Mouse (Mus musculus) hindbrain, embryonic 16.5 days (tissue): ENCODE results near the gene Scarf2. TPM values are rescaled to one million over a fixed set of nuclear protein-coding genes. Genes with fewer than 3 reads are reported as not detected.
A peak's percentile ranks its signal among the peaks of the same experiment; 100 is the strongest.

Source experiments
- ATAC-seq: fragments of 200-750 bp; cut with Nextera tagmentation; 2 replicates; pipeline ENCODE4 v1.8.0; 2017; ENCODE audit warnings: moderate TSS enrichment, moderate library complexity
- H3K27ac ChIP-seq: fragments of 300-500 bp; sonication (generic); 2 replicates; pipeline ENCODE4 v1.5.1; 2014; ENCODE audit warnings: low read depth, mild to moderate bottlenecking, control low read depth, low read length, moderate library complexity
- H3K27me3 ChIP-seq: fragments of 300-500 bp; sonication (generic); replicated peaks from 2 replicates; pipeline ENCODE4 v1.6.1; 2014; ENCODE audit warnings: low read length; ENCODE audit not compliant: control insufficient read depth, insufficient read depth
- H3K36me3 ChIP-seq: fragments of 300-500 bp; sonication (generic); 2 replicates; pipeline ENCODE4 v1.6.1; 2014; ENCODE audit warnings: mild to moderate bottlenecking, low read length, moderate library complexity, mixed read lengths; ENCODE audit not compliant: control insufficient read depth, insufficient read depth
- H3K4me1 ChIP-seq: fragments of 300-500 bp; sonication (generic); 2 replicates; pipeline ENCODE4 v1.6.1; 2014; ENCODE audit warnings: low read depth, low read length; ENCODE audit not compliant: control insufficient read depth, insufficient read depth
- H3K4me2 ChIP-seq: fragments of 300-500 bp; sonication (generic); 2 replicates; pipeline ENCODE4 v1.6.1; 2014; ENCODE audit warnings: mild to moderate bottlenecking, low read length, control low read depth, moderate library complexity
- H3K4me3 ChIP-seq: fragments of 300-500 bp; sonication (generic); 2 replicates; pipeline ENCODE4 v1.5.1; 2014; ENCODE audit warnings: mild to moderate bottlenecking, low read length, control low read depth, moderate library complexity
- H3K9ac ChIP-seq: fragments of 300-500 bp; sonication (generic); 2 replicates; pipeline ENCODE4 v1.6.1; 2014; ENCODE audit warnings: low read depth, mild to moderate bottlenecking, control low read depth, low read length, moderate library complexity
- H3K9me3 ChIP-seq: fragments of 300-500 bp; sonication (generic); 2 replicates; pipeline ENCODE4 v1.6.1; 2014; ENCODE audit warnings: mild to moderate bottlenecking, low read length, moderate library complexity; ENCODE audit not compliant: control insufficient read depth
- WGBS: fragments of 180-500 bp; shearing (Covaris S2); extraction: QIAGEN DNeasy Blood & Tissue Kit; methylation state at CpG from one replicate; pipeline ENCODE4 v1.1.7; 2014; 5-methylcytosine and 5-hydroxymethylcytosine counted together
- polyA plus RNA-seq: library from polyadenylated mRNA; unstranded; fragments of >200 nt; fragmentation: Nextera tagmentation; extraction: Ambion mirVana; gene quantifications from 2 replicates; pipeline ENCODE4 v1.2.1, GENCODE M21; 2015

Scarf2 gene
- polyA plus RNA-seq, 1 experiment from 2014 or later = 1.4 TPM

DNA sequence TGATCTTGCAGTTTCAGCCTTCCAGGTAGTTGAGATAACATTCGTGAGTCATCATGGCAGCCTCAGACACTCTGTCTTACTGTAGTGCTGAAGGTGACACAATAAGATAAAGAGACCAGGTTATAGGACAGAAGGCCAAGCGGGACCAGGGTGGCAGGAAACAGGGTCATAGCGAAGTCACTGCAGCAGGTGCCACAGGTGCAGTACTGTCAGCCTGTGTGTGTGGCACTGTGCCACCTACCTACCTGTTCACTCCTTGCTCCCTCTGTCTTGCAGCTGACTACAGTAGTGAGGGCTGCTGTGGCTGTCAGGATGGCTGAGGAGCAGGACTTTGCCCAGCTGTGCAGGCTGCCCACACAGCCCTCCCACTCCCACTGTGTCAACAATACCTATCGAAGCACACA is 33.0 kb upstream of the Scarf2 start:
- Histone ChIP-seq H3K27me3 (no peaks in the 10 kb centered on the region), H3K9ac (no peak overlapping the region), H3K4me3 (no peak overlapping the region), H3K27ac (no peak overlapping the region), H3K4me1 (peaks cover 21% of the 10 kb centered on the region), H3K9me3 (no peaks in the 10 kb centered on the region), H3K4me2 (no peak overlapping the region), H3K36me3 (0 out of 2 replicates have a peak, but pooled peaks cover 2% of the 10 kb centered on the region)
- ATAC-seq = no peak
- 89% methylated on average over 4 of the region's 4 CpGs for WGBS

DNA sequence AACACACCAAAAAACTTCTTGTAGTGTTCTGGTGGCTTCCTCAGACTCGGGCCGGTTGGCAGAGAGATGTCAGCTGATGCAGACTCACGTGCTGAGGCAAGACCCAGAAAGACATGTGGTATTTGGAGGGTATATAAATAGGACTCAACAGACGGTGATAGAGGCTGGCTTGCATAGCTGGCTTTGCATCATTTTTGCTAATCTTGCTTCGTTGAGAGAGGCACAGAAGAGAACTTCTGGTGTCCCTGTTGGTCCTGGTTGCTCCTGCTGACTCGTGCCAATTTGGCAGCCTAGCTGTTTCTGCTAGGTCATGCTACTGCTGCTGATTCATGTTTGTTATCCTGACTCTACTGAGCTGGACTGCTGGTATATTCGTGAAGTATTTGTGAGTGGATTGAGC is 28.2 kb upstream of the Scarf2 start:
- Histone ChIP-seq H3K4me2 (no peak overlapping the region), H3K36me3 (peaks cover 11% of the 10 kb centered on the region; the same call in 1 of the 2 replicates), H3K4me1 (peaks cover 4% of the 10 kb centered on the region), H3K27ac (no peak overlapping the region), H3K27me3 (no peaks in the 10 kb centered on the region), H3K9me3 (no peaks in the 10 kb centered on the region), H3K9ac (no peak overlapping the region), H3K4me3 (no peak overlapping the region)
- 84% methylated on average over 7 of the region's 7 CpGs for WGBS
- ATAC-seq = no peak

DNA sequence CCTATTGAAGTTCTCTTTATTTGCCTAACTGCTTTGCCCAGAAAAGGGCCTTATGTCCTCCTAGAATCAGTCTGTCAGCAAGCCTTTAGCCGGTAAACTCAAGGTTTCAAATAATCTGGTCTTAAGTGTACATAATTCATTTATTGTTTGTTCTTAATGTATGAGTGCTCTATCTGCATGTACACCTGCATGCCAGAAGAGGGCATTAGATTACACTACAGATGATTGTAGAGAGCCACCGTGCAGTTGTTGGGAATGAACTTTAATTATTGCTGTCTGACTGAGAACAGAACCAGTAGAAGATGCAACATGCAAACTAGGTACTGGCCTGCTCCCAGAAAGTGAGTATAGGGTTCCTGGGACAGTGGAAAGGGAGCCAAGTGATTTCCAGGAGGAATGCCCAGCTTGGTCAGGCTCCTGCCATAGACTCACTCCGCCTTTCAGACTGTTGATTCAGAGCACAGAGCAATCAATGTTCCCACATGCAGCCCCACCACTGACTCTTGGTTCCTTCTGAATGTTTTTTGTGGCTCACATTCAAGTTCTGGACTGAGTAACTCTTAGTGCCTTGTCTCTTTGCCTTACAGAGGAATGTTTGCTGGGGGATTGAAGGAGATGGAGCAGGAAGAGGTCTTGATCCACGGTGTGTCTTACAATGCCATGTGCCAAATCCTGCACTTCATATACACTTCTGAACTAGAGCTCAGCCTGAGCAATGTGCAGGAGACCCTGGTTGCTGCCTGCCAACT is 25.8 kb upstream of the Scarf2 start:
- H3K9ac ChIP-seq = no peak overlapping the region
- H3K4me3 ChIP-seq = no peak overlapping the region
- H3K27me3 ChIP-seq = no peaks in the 10 kb centered on the region
- H3K9me3 ChIP-seq = no peaks in the 10 kb centered on the region
- no peak overlapping the region for H3K27ac ChIP-seq
- no peaks in the 10 kb centered on the region for H3K4me1 ChIP-seq
- no peak overlapping the region for H3K4me2 ChIP-seq
- 67% methylated on average over 4 of the region's 4 CpGs for whole genome bisulfite sequencing
- peaks cover 18% of the 10 kb centered on the region for H3K36me3 ChIP-seq
- ATAC-seq = peak; percentile 40; the same call in 1 of the 2 replicates

DNA sequence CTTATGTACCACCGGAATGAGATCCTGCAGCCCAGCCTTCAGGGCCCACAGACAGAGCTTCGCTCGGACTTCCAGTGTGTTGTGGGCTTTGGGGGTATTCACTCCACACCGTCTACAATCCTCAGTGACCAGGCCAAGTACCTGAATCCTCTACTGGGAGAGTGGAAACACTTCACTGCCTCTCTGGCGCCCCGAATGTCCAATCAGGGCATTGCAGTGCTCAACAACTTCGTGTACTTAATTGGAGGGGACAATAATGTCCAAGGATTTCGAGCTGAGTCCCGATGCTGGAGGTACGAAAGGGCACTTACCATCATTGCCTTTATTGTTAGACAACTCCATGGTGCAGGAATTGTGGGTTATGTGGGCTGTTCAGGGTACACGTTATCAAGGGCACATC is 20.3 kb upstream of the Scarf2 start:
- WGBS = 68% methylated on average over 11 of the region's 11 CpGs
- ATAC-seq = no peak
- Histone ChIP-seq H3K4me3 (no peak overlapping the region), H3K4me1 (no peaks in the 10 kb centered on the region), H3K27me3 (no peaks in the 10 kb centered on the region), H3K27ac (no peak overlapping the region), H3K9ac (no peak overlapping the region), H3K4me2 (no peak overlapping the region), H3K9me3 (no peaks in the 10 kb centered on the region), H3K36me3 (peaks cover 29% of the 10 kb centered on the region)

DNA sequence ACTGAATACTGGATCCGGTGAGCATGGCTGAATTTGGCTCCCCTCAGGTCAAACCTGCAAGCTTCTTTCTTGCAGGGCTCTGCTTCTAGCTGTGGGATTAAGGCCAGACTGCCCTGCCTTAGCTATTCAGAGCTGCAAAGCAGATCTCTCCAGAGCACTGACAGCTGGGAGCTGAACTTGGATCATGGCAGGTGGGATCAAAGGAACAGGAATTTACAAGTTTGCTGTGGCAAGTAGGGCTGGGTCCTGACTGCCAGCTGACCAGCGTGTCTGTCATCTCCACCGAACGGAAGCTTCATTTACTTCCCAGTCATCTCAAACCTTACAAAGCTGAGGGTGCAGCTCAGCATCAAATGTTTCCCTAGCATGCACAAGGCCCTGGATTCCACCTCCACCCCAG is 18.9 kb upstream of the Scarf2 start:
- no peak overlapping the region for H3K4me2 ChIP-seq
- no peak overlapping the region for H3K9ac ChIP-seq
- H3K4me3 ChIP-seq = no peak overlapping the region
- peaks cover 30% of the 10 kb centered on the region for H3K36me3 ChIP-seq
- no peak for ATAC-seq
- H3K27me3 ChIP-seq = no peaks in the 10 kb centered on the region
- H3K4me1 ChIP-seq = no peaks in the 10 kb centered on the region
- 92% methylated on average over 4 of the region's 4 CpGs for WGBS
- no peaks in the 10 kb centered on the region for H3K9me3 ChIP-seq
- no peak overlapping the region for H3K27ac ChIP-seq

DNA sequence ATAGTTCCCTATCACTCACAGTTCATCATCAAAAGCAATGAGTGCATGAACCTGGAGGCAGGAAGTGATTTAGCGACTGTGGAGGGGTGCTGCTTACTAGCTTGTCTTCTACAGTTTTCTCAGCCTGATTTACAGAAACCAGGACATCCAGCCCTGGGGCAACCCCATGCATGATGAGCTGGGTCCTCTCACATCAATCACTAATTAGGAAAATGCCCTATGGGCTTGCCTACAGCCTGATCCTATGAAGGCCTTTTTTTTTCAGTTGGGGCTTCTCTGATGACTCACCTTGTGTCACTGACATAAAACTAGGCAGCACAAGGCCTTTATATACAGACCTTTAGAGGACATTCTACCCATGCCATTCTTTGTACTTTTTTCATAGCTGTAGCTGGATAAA is 17.4 kb upstream of the Scarf2 start:
- WGBS = 88% methylated on average over 1 of the region's 1 CpGs
- no peak overlapping the region for H3K4me3 ChIP-seq
- H3K9ac ChIP-seq = no peak overlapping the region
- H3K27me3 ChIP-seq = no peaks in the 10 kb centered on the region
- no peak for ATAC-seq
- no peak overlapping the region for H3K27ac ChIP-seq
- H3K4me2 ChIP-seq = no peak overlapping the region
- no peaks in the 10 kb centered on the region for H3K9me3 ChIP-seq
- H3K36me3 ChIP-seq = peaks cover 34% of the 10 kb centered on the region
- no peaks in the 10 kb centered on the region for H3K4me1 ChIP-seq

DNA sequence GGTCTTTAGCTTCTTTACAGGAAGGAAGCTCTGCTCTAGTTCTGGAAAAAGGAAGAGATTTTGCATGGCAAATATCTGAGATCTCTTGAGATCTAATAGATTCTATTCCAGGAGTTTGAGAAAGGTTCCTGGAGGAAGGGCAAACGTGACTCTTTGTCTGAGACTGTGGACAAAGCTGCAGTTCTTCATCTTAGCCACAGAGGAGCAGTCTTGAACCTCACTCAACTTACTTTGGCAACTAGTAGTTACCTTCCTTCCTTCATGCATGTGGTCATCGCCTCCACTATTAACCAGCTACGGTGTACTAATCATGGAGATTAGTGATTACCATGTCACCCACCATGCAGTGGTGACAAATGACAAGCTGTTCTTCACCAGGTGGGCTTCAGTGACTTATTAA is 11.7 kb upstream of the Scarf2 start:
- 57% methylated on average over 3 of the region's 3 CpGs for WGBS
- H3K36me3 ChIP-seq = peaks cover 24% of the 10 kb centered on the region

DNA sequence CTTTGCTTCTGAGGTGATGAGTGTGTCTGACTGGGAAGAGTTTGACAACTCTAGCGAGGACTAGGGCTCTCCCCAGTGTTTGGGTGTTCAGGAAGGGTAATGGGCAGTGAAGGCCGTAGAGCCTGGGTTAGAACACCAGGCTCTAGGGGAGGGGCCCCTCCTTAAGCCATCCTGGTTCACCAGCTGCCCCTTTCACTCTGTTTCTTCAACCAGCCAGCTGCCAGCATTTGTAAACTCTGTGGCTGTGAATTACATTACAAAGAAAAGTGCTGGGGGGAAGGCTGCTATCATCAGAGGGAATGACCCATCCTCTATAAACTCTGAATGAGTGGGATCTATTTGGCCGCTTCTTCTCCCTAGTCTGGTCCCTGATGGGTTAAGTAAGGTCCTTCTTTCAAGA is 4.4 kb upstream of the Scarf2 start:
- Histone ChIP-seq H3K4me2 (no peak overlapping the region), H3K4me1 (peaks cover 7% of the 10 kb centered on the region; the same call in 1 of the 2 replicates), H3K9ac (no peak overlapping the region), H3K27me3 (peaks cover 19% of the 10 kb centered on the region), H3K36me3 (peaks cover 9% of the 10 kb centered on the region), H3K27ac (no peak overlapping the region), H3K4me3 (no peak overlapping the region), H3K9me3 (no peaks in the 10 kb centered on the region)
- no peak for ATAC-seq
- 71% methylated on average over 3 of the region's 3 CpGs for WGBS

More for the DNA sequence above, 11.7 kb upstream of the Scarf2 start:
- Histone ChIP-seq H3K4me2 (no peak overlapping the region), H3K27me3 (no peaks in the 10 kb centered on the region), H3K27ac (no peak overlapping the region), H3K4me1 (no peaks in the 10 kb centered on the region), H3K9me3 (no peaks in the 10 kb centered on the region), H3K4me3 (no peak overlapping the region), H3K9ac (no peak overlapping the region)
- ATAC-seq = no peak

DNA sequence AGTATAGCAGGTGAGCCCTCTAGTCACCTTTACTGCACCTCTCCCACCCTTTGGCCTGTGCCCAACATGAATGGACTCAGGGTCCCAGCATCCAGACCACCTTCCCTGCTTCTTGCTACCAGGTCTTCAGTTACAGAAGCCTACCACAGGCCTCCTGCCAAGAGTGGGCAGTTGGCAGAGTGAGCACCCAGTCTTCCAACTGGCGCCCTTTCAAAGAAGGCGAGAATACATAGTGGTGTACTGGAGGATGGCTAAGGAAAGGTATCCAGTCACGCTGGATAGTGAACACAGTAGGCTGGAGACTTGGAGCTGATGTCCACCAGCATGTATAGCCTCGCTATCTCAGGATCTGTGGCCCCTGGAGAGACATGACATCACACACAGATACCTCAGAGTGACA is 3.0 kb upstream of the Scarf2 start:
- Histone ChIP-seq H3K27me3 (peaks cover 24% of the 10 kb centered on the region), H3K27ac (no peak overlapping the region), H3K4me3 (no peak overlapping the region), H3K4me2 (no peak overlapping the region), H3K36me3 (peaks cover 9% of the 10 kb centered on the region), H3K4me1 (peaks cover 13% of the 10 kb centered on the region; the same call in 1 of the 2 replicates), H3K9ac (no peak overlapping the region), H3K9me3 (no peaks in the 10 kb centered on the region)
- no peak for ATAC-seq
- WGBS = 89% methylated on average over 4 of the region's 4 CpGs
